12 mouse cellular contexts compared by ENCODE assay signal in genomic region chr10:61956718-61957117, GRCm38 (mm10). TPM values are rescaled to one million over a fixed set of nuclear protein-coding genes. Genes with fewer than 3 reads are reported as not detected.
DNase-seq lines count a peak whose midpoint lies in the region; ATAC-seq and TF ChIP-seq lines count a peak whose summit lies in the region.
"Had no signal": no experiment of that assay in that cellular context is flagged by ENCODE, and none has a peak within 500 bp of the region (broad histone marks: within the 10 kb centered on the region; RNA-seq: fewer than 3 reads in every experiment).

No protein-coding gene starts in this region.

- H3K36me3 ChIP-seq in heart, adult 2 months (ENCODE audit: control insufficient read depth, insufficient read depth, low read length), result no peaks in the 10 kb centered on the region
- no peaks in the 10 kb centered on the region for H3K36me3 ChIP-seq in heart, embryonic 11.5 days (ENCODE audit: control insufficient read depth, insufficient read depth, low read length)
- no peaks in the 10 kb centered on the region for H3K36me3 ChIP-seq in heart, embryonic 15.5 days
- H3K36me3 ChIP-seq: embryonic facial prominence, embryonic 15.5 days; limb, embryonic 12.5 days; lung, embryonic 15.5 days had no signal

- no peak overlapping the region for H3K4me2 ChIP-seq in heart, embryonic 11.5 days
- no peak overlapping the region for H3K4me2 ChIP-seq in heart, embryonic 15.5 days
- H3K4me2 ChIP-seq: embryonic facial prominence, embryonic 15.5 days; limb, embryonic 12.5 days; lung, embryonic 15.5 days had no signal

- H3K9me3 ChIP-seq in heart, embryonic 11.5 days (replicated peaks; ENCODE audit: control insufficient read depth, low read length), result no peaks in the 10 kb centered on the region
- no peaks in the 10 kb centered on the region for H3K9me3 ChIP-seq in heart, embryonic 15.5 days (replicated peaks)
- H3K9me3 ChIP-seq: embryonic facial prominence, embryonic 15.5 days; limb, embryonic 12.5 days; lung, embryonic 15.5 days had no signal

- 17% methylated on average over 6 of the region's 6 CpGs for WGBS in heart, adult 2 months
- WGBS in heart, embryonic 11.5 days (ENCODE audit: insufficient replicate concordance), result 55% methylated on average over 6 of the region's 6 CpGs
- 45% methylated on average over 6 of the region's 6 CpGs for WGBS in heart, embryonic 15.5 days

- no peak overlapping the region for H3K4me3 ChIP-seq in heart, adult 2 months
- no peak overlapping the region for H3K4me3 ChIP-seq in heart, embryonic 11.5 days (ENCODE audit: low read depth, low read length)
- H3K4me3 ChIP-seq in heart, embryonic 15.5 days, result no peak overlapping the region
- H3K4me3 ChIP-seq: embryonic facial prominence, embryonic 15.5 days; limb, embryonic 12.5 days; lung, embryonic 15.5 days had no signal

- no peak for TF ChIP-seq EP300 in heart, adult 2 months (IDR thresholded peaks at IDR 0.05; ENCODE audit: insufficient read depth, low read depth, low read length)

- no peaks in the 10 kb centered on the region for H3K4me1 ChIP-seq in heart, adult 2 months (ENCODE audit: control insufficient read depth, insufficient read depth, low read length)
- no peaks in the 10 kb centered on the region; the same call in 1 of the 2 replicates for H3K4me1 ChIP-seq in heart, embryonic 11.5 days (ENCODE audit: control insufficient read depth, insufficient read depth, low read length)
- peaks cover 18% of the 10 kb centered on the region for H3K4me1 ChIP-seq in heart, embryonic 15.5 days (replicated peaks)
- H3K4me1 ChIP-seq: embryonic facial prominence, embryonic 15.5 days had no signal

- H3K9ac ChIP-seq in heart, adult 2 months (ENCODE audit: low read depth, low read length), result no peak overlapping the region
- H3K9ac ChIP-seq in heart, embryonic 11.5 days (ENCODE audit: low read depth, low read length), result no peak overlapping the region
- H3K9ac ChIP-seq in heart, embryonic 15.5 days, result no peak overlapping the region
- H3K9ac ChIP-seq: embryonic facial prominence, embryonic 15.5 days; limb, embryonic 12.5 days; lung, embryonic 15.5 days had no signal

- DNase-seq in heart, adult 2 months, result peak; percentile 34 to 42
- DNase-seq in cerebellum, adult 11-12 months, result peak; percentile 28
- DNase-seq in lung, postnatal 14 days, result peak; percentile 47
- DNase-seq in ovary, adult 18-20 months (ENCODE audit: low spot score), result no peak
- no peak for DNase-seq in layer of hippocampus, postnatal 25 days (ENCODE audit: extremely low spot score in 1 of 2, low spot score in 1 of 2)
- DNase-seq in MN1 (ENCODE audit: low spot score), result no peak

- no peak for ATAC-seq in heart, embryonic 11.5 days (replicated peaks; ENCODE audit: insufficient number of reproducible peaks, low FRiP score, low TSS enrichment)
- no peak for ATAC-seq in heart, embryonic 15.5 days (replicated peaks; ENCODE audit: insufficient number of reproducible peaks, insufficient read depth, low FRiP score, low read depth)

- intact Hi-C loops in heart, adult 2 months (cut with DNase I), result no loop called here

- H3K27me3 ChIP-seq in heart, adult 2 months (ENCODE audit: control insufficient read depth, insufficient read depth, low read length), result no peaks in the 10 kb centered on the region
- H3K27me3 ChIP-seq in heart, embryonic 11.5 days (ENCODE audit: control insufficient read depth, insufficient read depth, low read length), result no peaks in the 10 kb centered on the region
- no peaks in the 10 kb centered on the region for H3K27me3 ChIP-seq in heart, embryonic 15.5 days
- H3K27me3 ChIP-seq: embryonic facial prominence, embryonic 15.5 days; limb, embryonic 12.5 days; lung, embryonic 15.5 days had no signal

- H3K79me2 ChIP-seq in heart, adult 2 months (replicated peaks; ENCODE audit: control insufficient read depth, insufficient read depth, low read length), result no peaks in the 10 kb centered on the region

- no peak for TF ChIP-seq CTCF in heart, adult 2 months (IDR thresholded peaks at IDR 0.05)

- no peak overlapping the region for H3K27ac ChIP-seq in heart, adult 2 months
- no peak overlapping the region for H3K27ac ChIP-seq in heart, embryonic 11.5 days (ENCODE audit: low read depth, low read length)
- peak overlapping the region; percentile 5; the same call in 1 of the 2 replicates for H3K27ac ChIP-seq in heart, embryonic 15.5 days
- H3K27ac ChIP-seq: embryonic facial prominence, embryonic 15.5 days; limb, embryonic 12.5 days; lung, embryonic 15.5 days had no signal

- no peak for TF ChIP-seq POLR2A in heart, adult 2 months (IDR thresholded peaks at IDR 0.05; ENCODE audit: insufficient read depth, low read depth, low read length)

RNA-seq across cellular contexts. Expression of gene Col13a1, which starts 22.2 kb away (rescaled TPM):
- total RNA-seq in heart, adult 2 months (2021), result under 1 TPM; 0.34 to 0.45 TPM
- 0.43 and 0.44 TPM in 2 replicates for polyA plus RNA-seq in heart, adult 2 months (2012; rRNA removed)
- polyA plus RNA-seq in heart, embryonic 11.5 days (2014; fragmentation: Nextera tagmentation; extraction: Ambion mirVana), result 9.4 and 12.9 TPM in 2 replicates
- 6.2 and 8.7 TPM in 2 replicates for polyA plus RNA-seq in heart, embryonic 15.5 days (2015; fragmentation: Nextera tagmentation; extraction: Ambion mirVana)
- total RNA-seq in layer of hippocampus, postnatal 25 days (2021), result 1 to 10 TPM in 1 of 2 experiments, under 1 TPM in 1; 0.77 to 1.3 TPM
- polyA plus RNA-seq: C2C12 had no signal

Comparison
In these comparisons a context has a peak if more than half of its experiments do, and no peak if none do; other contexts are left out.
1. DNase-seq: peak in heart, adult 2 months (2 of 2), cerebellum, adult 11-12 months (single experiment) and lung, postnatal 14 days (single experiment); none in ovary, adult 18-20 months (single experiment), layer of hippocampus, postnatal 25 days (0 of 2) and MN1 (single experiment).